11 mouse cellular contexts compared by ENCODE assay signal in the genomic region with DNA sequence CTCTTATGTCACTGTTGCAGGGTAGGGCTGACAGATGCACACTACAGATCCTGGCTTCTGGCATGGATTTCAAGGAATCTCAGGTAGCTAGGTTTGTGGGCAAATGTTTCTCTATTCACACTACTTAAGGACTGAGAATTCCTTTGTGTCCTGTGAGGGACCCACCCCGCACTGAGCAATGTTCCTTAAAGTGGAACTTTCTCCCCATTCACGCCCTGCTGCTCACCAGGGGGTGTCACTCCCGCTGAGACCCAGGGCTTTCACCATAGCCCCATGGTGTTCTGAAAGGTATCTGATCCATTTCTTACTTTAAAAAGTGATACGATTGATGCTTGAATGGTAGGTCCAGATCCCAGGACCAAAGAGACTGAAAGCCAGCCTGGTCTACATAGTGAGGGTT. TPM values are rescaled to one million over a fixed set of nuclear protein-coding genes. Genes with fewer than 3 reads are reported as not detected.
DNase-seq lines count a peak whose midpoint lies in the region; ATAC-seq and TF ChIP-seq lines count a peak whose summit lies in the region.
"Had no signal": no experiment of that assay in that cellular context is flagged by ENCODE, and none has a peak within 500 bp of the region (broad histone marks: within the 10 kb centered on the region; RNA-seq: fewer than 3 reads in every experiment).

No protein-coding gene starts in this region.

- no peak for ATAC-seq in embryonic facial prominence, embryonic 13.5 days (ENCODE audit: insufficient number of reproducible peaks, insufficient read depth, low FRiP score, low TSS enrichment, low read depth)
- no peak for ATAC-seq in hindbrain, embryonic 13.5 days (ENCODE audit: low FRiP score)
- 0 out of 2 replicates have a peak, but pooled peaks have one; percentile 0 for ATAC-seq in midbrain, embryonic 16.5 days
- ATAC-seq in granulocyte monocyte progenitor cell, adult 5-6 weeks (replicated peaks; ENCODE audit: poor library complexity, severe bottlenecking), result no peak

- no peak for DNase-seq in layer of hippocampus, adult 2 months (ENCODE audit: low spot score in 2 of 2)
- DNase-seq in layer of hippocampus, adult 18-20 months (ENCODE audit: low spot score in 2 of 2), result no peak
- no peak for DNase-seq in gastrocnemius, adult 18-20 months (ENCODE audit: low spot score)
- no peak for DNase-seq in natural killer cell, adult 2 months (ENCODE audit: low spot score in 2 of 2)

- peak overlapping the region; percentile 76 for H3K4me2 ChIP-seq in embryonic facial prominence, embryonic 13.5 days
- peak overlapping the region; percentile 65 for H3K4me2 ChIP-seq in hindbrain, embryonic 13.5 days
- peak overlapping the region; percentile 82 for H3K4me2 ChIP-seq in midbrain, embryonic 16.5 days (ENCODE audit: low read length)

- peaks cover 22% of the 10 kb centered on the region for H3K4me1 ChIP-seq in embryonic facial prominence, embryonic 13.5 days
- H3K4me1 ChIP-seq in hindbrain, embryonic 13.5 days (replicated peaks), result 0 out of 2 replicates have a peak, but pooled peaks cover 6% of the 10 kb centered on the region
- H3K4me1 ChIP-seq in midbrain, embryonic 16.5 days (ENCODE audit: control insufficient read depth, insufficient read depth, low read length), result 0 out of 2 replicates have a peak, but pooled peaks cover 2% of the 10 kb centered on the region

- H3K36me3 ChIP-seq in embryonic facial prominence, embryonic 13.5 days, result no peaks in the 10 kb centered on the region
- H3K36me3 ChIP-seq in hindbrain, embryonic 13.5 days, result no peaks in the 10 kb centered on the region
- H3K36me3 ChIP-seq in midbrain, embryonic 16.5 days (ENCODE audit: control insufficient read depth, insufficient read depth, low read length), result no peaks in the 10 kb centered on the region

- H3K27ac ChIP-seq in layer of hippocampus, adult 2 months, result no peak overlapping the region
- H3K27ac ChIP-seq in embryonic facial prominence, embryonic 13.5 days, result no peak overlapping the region
- no peak overlapping the region for H3K27ac ChIP-seq in hindbrain, embryonic 13.5 days
- no peak overlapping the region for H3K27ac ChIP-seq in midbrain, embryonic 16.5 days (ENCODE audit: low read length)

- no peak for TF ChIP-seq CTCF in layer of hippocampus, adult 2 months (conservative IDR thresholded peaks at IDR 0.05)

- peak overlapping the region; percentile 77; the same call in 1 of the 2 replicates for H3K9ac ChIP-seq in embryonic facial prominence, embryonic 13.5 days
- no peak overlapping the region; the same call in 1 of the 2 replicates for H3K9ac ChIP-seq in hindbrain, embryonic 13.5 days
- no peak overlapping the region for H3K9ac ChIP-seq in midbrain, embryonic 16.5 days (ENCODE audit: low read depth, low read length)

- H3K27me3 ChIP-seq in embryonic facial prominence, embryonic 13.5 days, result no peaks in the 10 kb centered on the region
- 0 out of 2 replicates have a peak, but pooled peaks cover 4% of the 10 kb centered on the region for H3K27me3 ChIP-seq in hindbrain, embryonic 13.5 days
- no peaks in the 10 kb centered on the region for H3K27me3 ChIP-seq in midbrain, embryonic 16.5 days (ENCODE audit: control insufficient read depth, insufficient read depth, low read depth, low read length)

- WGBS in embryonic facial prominence, embryonic 13.5 days, result 44% methylated on average over 4 of the region's 4 CpGs
- WGBS in hindbrain, embryonic 13.5 days, result 38% methylated on average over 4 of the region's 4 CpGs
- 29% methylated on average over 4 of the region's 4 CpGs for WGBS in midbrain, embryonic 16.5 days

- peak overlapping the region; percentile 73; the same call in 1 of the 2 replicates for H3K4me3 ChIP-seq in layer of hippocampus, adult 2 months
- H3K4me3 ChIP-seq in embryonic facial prominence, embryonic 13.5 days, result peak overlapping the region; percentile 68
- H3K4me3 ChIP-seq in hindbrain, embryonic 13.5 days, result peak overlapping the region; percentile 59
- H3K4me3 ChIP-seq in midbrain, embryonic 16.5 days (ENCODE audit: low read depth, low read length), result peak overlapping the region; percentile 75

- no peaks in the 10 kb centered on the region for H3K9me3 ChIP-seq in embryonic facial prominence, embryonic 13.5 days
- no peaks in the 10 kb centered on the region for H3K9me3 ChIP-seq in hindbrain, embryonic 13.5 days
- no peaks in the 10 kb centered on the region for H3K9me3 ChIP-seq in midbrain, embryonic 16.5 days (replicated peaks; ENCODE audit: control insufficient read depth, low read length, poor library complexity, severe bottlenecking)

RNA-seq across cellular contexts. Expression of a gene that starts 0.7 kb away (rescaled TPM):
- total RNA-seq in layer of hippocampus, adult 2 months (2021), result 10 to 100 TPM; 49.0 to 53.9 TPM
- total RNA-seq in layer of hippocampus, adult 18-20 months (2021), result 10 to 100 TPM; 43.5 to 47.8 TPM
- 45.1 and 58.3 TPM in 2 replicates for polyA plus RNA-seq in embryonic facial prominence, embryonic 13.5 days (2015; fragmentation: Nextera tagmentation; extraction: Ambion mirVana)
- 22.6 and 25.6 TPM in 2 replicates for polyA plus RNA-seq in hindbrain, embryonic 13.5 days (2015; fragmentation: Nextera tagmentation; extraction: Ambion mirVana)
- polyA plus RNA-seq in midbrain, embryonic 16.5 days (2015; fragmentation: Nextera tagmentation; extraction: Ambion mirVana), result 18.6 and 18.8 TPM in 2 replicates
- total RNA-seq in granulocyte monocyte progenitor cell, adult 5-6 weeks (2014; fragmentation: Nextera tagmentation), result 0.49 TPM in 1 of 2 replicates, not detected in the other
- 0.72 and 1.6 TPM in 2 replicates for total RNA-seq in granulocyte monocyte progenitor cell, adult 5-6 weeks (2017)
- 1 to 10 TPM; 6.0 to 8.2 TPM for total RNA-seq in gastrocnemius, adult 18-20 months (2021)

RNA-seq across cellular contexts. Expression of a gene that starts 0.8 kb away (rescaled TPM):
- 1 to 10 TPM; 4.1 to 6.3 TPM for total RNA-seq in layer of hippocampus, adult 2 months (2021)
- 1 to 10 TPM; 5.1 to 6.5 TPM for total RNA-seq in layer of hippocampus, adult 18-20 months (2021)
- 30.8 and 33.7 TPM in 2 replicates for polyA plus RNA-seq in embryonic facial prominence, embryonic 13.5 days (2015; fragmentation: Nextera tagmentation; extraction: Ambion mirVana)
- 15.5 TPM in 2 replicates for polyA plus RNA-seq in hindbrain, embryonic 13.5 days (2015; fragmentation: Nextera tagmentation; extraction: Ambion mirVana)
- polyA plus RNA-seq in midbrain, embryonic 16.5 days (2015; fragmentation: Nextera tagmentation; extraction: Ambion mirVana), result 13.3 and 13.9 TPM in 2 replicates
- total RNA-seq in granulocyte monocyte progenitor cell, adult 5-6 weeks (2014; fragmentation: Nextera tagmentation), result 44.7 and 52.5 TPM in 2 replicates
- total RNA-seq in granulocyte monocyte progenitor cell, adult 5-6 weeks (2017), result 20.8 and 25.9 TPM in 2 replicates
- total RNA-seq in gastrocnemius, adult 18-20 months (2021), result 10 to 100 TPM; 16.4 to 19.3 TPM

RNA-seq across cellular contexts. Expression of a gene that starts 20.9 kb away (rescaled TPM):
- total RNA-seq in layer of hippocampus, adult 2 months (2021), result under 1 TPM in 1 of 2 experiments, not detected in 1; 0.23 TPM
- under 1 TPM; 0.15 to 0.20 TPM for total RNA-seq in layer of hippocampus, adult 18-20 months (2021)
- polyA plus RNA-seq in embryonic facial prominence, embryonic 13.5 days (2015; fragmentation: Nextera tagmentation; extraction: Ambion mirVana), result 0.25 TPM in 1 of 2 replicates, not detected in the other
- polyA plus RNA-seq in hindbrain, embryonic 13.5 days (2015; fragmentation: Nextera tagmentation; extraction: Ambion mirVana), result 0.16 and 1.00 TPM in 2 replicates
- polyA plus RNA-seq in midbrain, embryonic 16.5 days (2015; fragmentation: Nextera tagmentation; extraction: Ambion mirVana), result 0.25 and 0.44 TPM in 2 replicates
- not detected in 2 replicates for total RNA-seq in granulocyte monocyte progenitor cell, adult 5-6 weeks (2014; fragmentation: Nextera tagmentation)
- not detected in 2 replicates for total RNA-seq in granulocyte monocyte progenitor cell, adult 5-6 weeks (2017)
- not detected for total RNA-seq in gastrocnemius, adult 18-20 months (2021)
- total RNA-seq: common myeloid progenitor, adult 5-6 weeks; megakaryocyte progenitor cell, adult 5-6 weeks had no signal
- polyA plus RNA-seq: small intestine, adult 2 months had no signal

RNA-seq across cellular contexts. Expression of a gene that starts 28.8 kb away (rescaled TPM):
- not detected for total RNA-seq in layer of hippocampus, adult 2 months (2021)
- total RNA-seq in layer of hippocampus, adult 18-20 months (2021), result not detected
- not detected in 2 replicates for polyA plus RNA-seq in embryonic facial prominence, embryonic 13.5 days (2015; fragmentation: Nextera tagmentation; extraction: Ambion mirVana)
- polyA plus RNA-seq in hindbrain, embryonic 13.5 days (2015; fragmentation: Nextera tagmentation; extraction: Ambion mirVana), result 0.42 TPM in 1 of 2 replicates, not detected in the other
- 0.28 and 0.63 TPM in 2 replicates for polyA plus RNA-seq in midbrain, embryonic 16.5 days (2015; fragmentation: Nextera tagmentation; extraction: Ambion mirVana)
- total RNA-seq in granulocyte monocyte progenitor cell, adult 5-6 weeks (2014; fragmentation: Nextera tagmentation), result not detected in 2 replicates
- total RNA-seq in granulocyte monocyte progenitor cell, adult 5-6 weeks (2017), result not detected in 2 replicates
- not detected for total RNA-seq in gastrocnemius, adult 18-20 months (2021)
- total RNA-seq: common myeloid progenitor, adult 5-6 weeks; megakaryocyte progenitor cell, adult 5-6 weeks had no signal

RNA-seq across cellular contexts. Expression of a gene that starts 50.0 kb away (rescaled TPM):
- total RNA-seq in layer of hippocampus, adult 2 months (2021), result 100 to 1,000 TPM; 101 to 102 TPM
- total RNA-seq in layer of hippocampus, adult 18-20 months (2021), result 100 to 1,000 TPM; 102 to 104 TPM
- polyA plus RNA-seq in embryonic facial prominence, embryonic 13.5 days (2015; fragmentation: Nextera tagmentation; extraction: Ambion mirVana), result 47.1 and 49.4 TPM in 2 replicates
- polyA plus RNA-seq in hindbrain, embryonic 13.5 days (2015; fragmentation: Nextera tagmentation; extraction: Ambion mirVana), result 110 and 113 TPM in 2 replicates
- 125 and 136 TPM in 2 replicates for polyA plus RNA-seq in midbrain, embryonic 16.5 days (2015; fragmentation: Nextera tagmentation; extraction: Ambion mirVana)
- total RNA-seq in granulocyte monocyte progenitor cell, adult 5-6 weeks (2014; fragmentation: Nextera tagmentation), result 29.3 and 33.6 TPM in 2 replicates
- total RNA-seq in granulocyte monocyte progenitor cell, adult 5-6 weeks (2017), result 20.3 and 28.0 TPM in 2 replicates
- total RNA-seq in gastrocnemius, adult 18-20 months (2021), result 10 to 100 TPM; 28.8 to 29.0 TPM

Comparison
In these comparisons a context has a peak if more than half of its experiments do, and no peak if none do; other contexts are left out.
1. RNA of a gene that starts 0.7 kb away (total RNA-seq): 49.0 to 53.9 TPM in layer of hippocampus, adult 2 months and 43.5 to 47.8 TPM in layer of hippocampus, adult 18-20 months; 6.0 to 8.2 TPM in gastrocnemius, adult 18-20 months and 0.49 to 1.6 TPM in granulocyte monocyte progenitor cell, adult 5-6 weeks; every median in the first group is over 4 times any median in the second.
2. Peak in every context shown above with its lines, with median percentiles within 50 percentile points of each other: H3K4me3 ChIP-seq and H3K4me2 ChIP-seq.